1 mouse cellular context compared by ENCODE assay signal in the genomic region with DNA sequence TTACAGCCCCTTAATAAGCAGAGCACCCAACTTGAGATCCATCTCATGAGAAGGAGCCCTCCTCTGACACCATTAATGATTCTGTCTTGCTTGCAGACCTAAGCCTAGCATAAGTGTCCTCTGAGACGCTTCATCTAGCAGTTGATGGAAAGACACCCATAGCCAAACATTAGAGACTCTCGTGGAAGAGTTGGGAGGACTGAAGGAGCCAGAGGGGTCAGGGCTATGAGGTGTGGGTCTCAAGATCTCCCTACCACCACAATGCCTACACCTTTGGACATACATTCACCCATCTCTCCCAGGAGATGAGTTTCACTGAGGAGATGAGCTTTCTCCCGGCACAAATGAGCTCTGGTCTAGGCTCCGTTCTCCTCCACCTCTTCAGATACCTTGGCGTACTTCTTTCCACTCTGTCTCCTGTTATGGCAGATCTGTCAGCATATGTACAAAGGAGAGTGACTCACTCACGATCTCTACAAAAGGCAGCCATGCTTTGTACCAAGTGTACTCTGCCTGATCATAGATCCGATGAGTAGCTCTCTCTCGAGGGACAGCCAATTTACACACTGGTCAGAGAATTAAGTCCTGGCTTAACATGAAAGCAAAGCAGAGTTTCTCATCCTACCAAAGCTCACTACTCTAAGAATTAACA.
TF ChIP-seq lines count a peak whose summit lies in the region.

No protein-coding gene starts in this region.

TF ChIP-seq in MEL, 35 proteins besides CTCF, POLR2A, EP300 and RAD21:
- TF ChIP-seq ETS1 (IDR thresholded peaks at IDR 0.05; ENCODE audit: low read depth, low read length) (no peak), CHD2 (IDR thresholded peaks at IDR 0.05; ENCODE audit: low read length) (no peak), TBP (IDR thresholded peaks at IDR 0.05; ENCODE audit: low read depth, low read length) (peak; percentile 8; the same call in 1 of the 2 replicates), KAT2A (conservative IDR thresholded peaks at IDR 0.05; ENCODE audit: low read depth, low read length) (no peak), MAX (IDR thresholded peaks at IDR 0.05; ENCODE audit: low read length) (0 out of 2 replicates have a peak, but pooled peaks have one; percentile 6), MAFK (IDR thresholded peaks at IDR 0.05; ENCODE audit: borderline replicate concordance, low read depth, low read length) (no peak), MYC (IDR thresholded peaks at IDR 0.05; ENCODE audit: low read depth, low read length) (peak; percentile 16; the same call in 1 of the 2 replicates), ZC3H11A (IDR thresholded peaks at IDR 0.05; ENCODE audit: low read depth, low read length) (no peak), SMC3 (IDR thresholded peaks at IDR 0.05; ENCODE audit: low read depth, low read length) (no peak), MXI1 (IDR thresholded peaks at IDR 0.05; ENCODE audit: low read depth, low read length) (peak; percentile 46), CHD1 (IDR thresholded peaks at IDR 0.05; ENCODE audit: low read depth, low read length) (no peak), ELF1 (IDR thresholded peaks at IDR 0.05; ENCODE audit: low read depth, low read length) (no peak), JUND (IDR thresholded peaks at IDR 0.05; ENCODE audit: low read depth, low read length) (no peak), MAZ (IDR thresholded peaks at IDR 0.05; ENCODE audit: low read depth, low read length) (0 out of 2 replicates have a peak, but pooled peaks have one; percentile 10), MYB (IDR thresholded peaks at IDR 0.05; ENCODE audit: low read depth, low read length) (no peak), RCOR1 (IDR thresholded peaks at IDR 0.05; ENCODE audit: low read depth, low read length) (no peak), GATA1 (IDR thresholded peaks at IDR 0.05; ENCODE audit: low read depth, low read length) (no peak), USF2 (IDR thresholded peaks at IDR 0.05; ENCODE audit: borderline replicate concordance in 1 of 2, insufficient read depth in 1 of 2, low read depth in 1 of 2, low read length in 2 of 2) (no peak)
